Mouse (Mus musculus): ENCODE measurements at regions not wholly inside any gene's neighbourhood (a gene's known extent, or its start where the extent isn't known, plus 50 kb on each side); places are given as distances from the start of the nearest gene placed in this dataset.

- DNase-seq, result no peak
These were observed 752.7 kb upstream of the Sel1l start for GRCm38 (mm10) chr12:92601673-92602072.

GRCm38 (mm10) chr12:92589725-92590124, 740.8 kb upstream of the Sel1l start:
- DNase-seq, result no peak

DNA sequence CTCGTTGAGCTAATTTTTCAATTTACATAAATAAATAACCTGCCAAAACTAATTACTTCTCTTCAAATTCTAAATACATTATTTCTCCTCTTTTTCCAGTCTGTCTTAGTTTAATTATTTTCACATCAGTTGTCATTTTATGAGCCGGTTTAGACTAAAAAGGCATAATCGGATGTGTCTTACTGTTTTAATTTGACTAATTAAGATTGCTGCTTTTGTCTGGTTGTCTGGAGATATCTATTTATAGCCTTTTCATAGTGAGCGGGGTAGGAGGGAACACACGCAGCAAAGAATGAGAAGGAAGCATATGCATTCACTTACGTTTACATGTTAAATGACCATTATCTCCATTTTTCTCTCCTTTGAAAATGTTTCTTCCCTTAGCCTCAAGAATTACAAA, 740.3 kb upstream of the Sel1l start:
- no peak for DNase-seq

GRCm38 (mm10) chr12:92578596-92578995, 729.6 kb upstream of the Sel1l start:
- DNase-seq, result no peak

Data from kidney, postnatal 10 days (tissue).